Mouse (Mus musculus) urinary bladder, postnatal 25 days (tissue): Measurements from ENCODE around the gene Usp32.
A peak's percentile ranks its signal among the peaks of the same experiment; 100 is the strongest.

ENCODE experiments used
- DNase-seq: peaks from one replicate; pipeline ENCODE4 v3.0.0; 2022; ENCODE audit warnings: low spot score

The Usp32 gene

GRCm38 (mm10) chr11:84948114-84948513 lies 191.8 kb downstream of the Usp32 start:
- DNase-seq, result no peak

GRCm38 (mm10) chr11:84947206-84947605 lies 192.8 kb downstream of the Usp32 start:
- DNase-seq, result no peak

GRCm38 (mm10) chr11:84945841-84946240 lies 194.1 kb downstream of the Usp32 start:
- DNase-seq, result no peak

GRCm38 (mm10) chr11:84944639-84945435 lies 195.1 kb downstream of the Usp32 start:
- DNase-seq, result no peak

- peak; percentile 49 for DNase-seq
These were observed 196.0 kb downstream of the Usp32 start for GRCm38 (mm10) chr11:84943948-84944347.

- no peak for DNase-seq
These were observed 199.8 kb downstream of the Usp32 start for GRCm38 (mm10) chr11:84940140-84940539.

GRCm38 (mm10) chr11:84939508-84940053 lies 200.4 kb downstream of the Usp32 start:
- DNase-seq, result no peak
